Mouse (Mus musculus) heart, postnatal 0 days (tissue): Measurements from ENCODE around the gene Grk5. TPM values are rescaled to one million over a fixed set of nuclear protein-coding genes. Genes with fewer than 3 reads are reported as not detected.

Source experiments
- ATAC-seq: fragments of 200-750 bp; cut with Nextera tagmentation; 2 replicates; pipeline ENCODE4 v1.8.0; 2017; ENCODE audit warnings: low read depth, moderate number of reproducible peaks, moderate library complexity; ENCODE audit not compliant: insufficient read depth
- DNase-seq: peaks from one replicate; pipeline ENCODE4 v3.0.0-alpha.2; 2016; ENCODE audit warnings: low spot score
- H3K27ac ChIP-seq: fragments of 300-500 bp; sonication (generic); 2 replicates; pipeline ENCODE4 v1.5.1; 2014; ENCODE audit warnings: low read depth, mild to moderate bottlenecking
- H3K27me3 ChIP-seq: fragments of 300-500 bp; sonication (generic); 2 replicates; pipeline ENCODE4 v1.6.1; 2014; ENCODE audit warnings: low read length, mixed read lengths; ENCODE audit not compliant: control insufficient read depth, insufficient read depth
- H3K36me3 ChIP-seq: fragments of 300-500 bp; sonication (generic); replicated peaks from 2 replicates; pipeline ENCODE4 v1.6.1; 2014; ENCODE audit warnings: low read length, mixed read lengths; ENCODE audit not compliant: control insufficient read depth, insufficient read depth
- H3K4me1 ChIP-seq: fragments of 300-500 bp; sonication (generic); 2 replicates; pipeline ENCODE4 v1.6.1; 2014; ENCODE audit warnings: antibody characterized with exemption; ENCODE audit not compliant: control insufficient read depth, insufficient read depth
- H3K4me2 ChIP-seq: fragments of 300-500 bp; sonication (generic); 2 replicates; pipeline ENCODE4 v1.6.1; 2014; ENCODE audit warnings: low read depth, mild to moderate bottlenecking, low read length, moderate library complexity
- H3K4me3 ChIP-seq: fragments of 300-500 bp; sonication (generic); 2 replicates; pipeline ENCODE4 v1.5.1; 2014; ENCODE audit warnings: low read depth, low read length
- H3K9ac ChIP-seq: fragments of 300-500 bp; sonication (generic); replicated peaks from 2 replicates; pipeline ENCODE4 v1.6.1; 2014; ENCODE audit warnings: low read depth, low read length, mixed read lengths
- H3K9me3 ChIP-seq: fragments of 300-500 bp; sonication (generic); replicated peaks from 2 replicates; pipeline ENCODE4 v1.6.1; 2016; ENCODE audit warnings: low read length; ENCODE audit not compliant: control insufficient read depth
- CTCF ChIP-seq: IDR thresholded peaks from 2 replicates; pipeline ENCODE4 v1.5.1; 2016; ENCODE audit warnings: antibody characterized with exemption, control low read depth, low read depth
- EP300 ChIP-seq: IDR thresholded peaks from 2 replicates; pipeline ENCODE4 v1.6.1; 2016; ENCODE audit warnings: antibody characterized with exemption, low read depth
- WGBS: fragments of 180-500 bp; shearing (Covaris S2); extraction: QIAGEN DNeasy Blood & Tissue Kit; methylation state at CpG from one replicate; pipeline ENCODE4 v1.1.7; 2014; 5-methylcytosine and 5-hydroxymethylcytosine counted together
- polyA plus RNA-seq: library from polyadenylated mRNA; unstranded; fragments of >200 nt; fragmentation: Nextera tagmentation; extraction: Ambion mirVana; gene quantifications from 2 replicates; pipeline ENCODE4 v1.2.1, GENCODE M21; 2015
- total RNA-seq: library from RNA; depleted of rRNA; stranded (reverse); fragments of >200 nt; gene quantifications from 2 replicates; pipeline ENCODE4 v1.2.3, GENCODE M21; 2014; ENCODE audit warnings: low replicate concordance

The Grk5 gene
- total and polyA plus RNA-seq, 2 experiments from 2014 or later, result 2.9 to 14.6 TPM

- ATAC-seq, result no peak
Measured at GRCm38 (mm10) chr19:61052786-61053185, 163.2 kb downstream of the Grk5 start.

GRCm38 (mm10) chr19:61056783-61057410 is 167.3 kb downstream of the Grk5 start:
- Histone ChIP-seq H3K36me3 (0 out of 2 replicates have a peak, but pooled peaks cover 3% of the 10 kb centered on the region), H3K27me3 (no peaks in the 10 kb centered on the region), H3K4me1 (0 out of 2 replicates have a peak, but pooled peaks cover 1% of the 10 kb centered on the region), H3K4me3 (no peak overlapping the region), H3K9ac (no peak overlapping the region), H3K4me2 (no peak overlapping the region), H3K9me3 (0 out of 2 replicates have a peak, but pooled peaks cover 5% of the 10 kb centered on the region), H3K27ac (no peak overlapping the region)
- 55% methylated on average over 5 of the region's 5 CpGs for WGBS
- TF ChIP-seq CTCF, result no peak
- TF ChIP-seq EP300, result no peak
- ATAC-seq (no peak), DNase-seq (no peak)

More at GRCm38 (mm10) chr19:61052786-61053185, 163.2 kb downstream of the Grk5 start:
- H3K4me2 ChIP-seq, result no peak overlapping the region
- no peak for DNase-seq
- 0 out of 2 replicates have a peak, but pooled peaks cover 5% of the 10 kb centered on the region for H3K9me3 ChIP-seq
- no peak for TF ChIP-seq CTCF
- no peak for TF ChIP-seq EP300
- H3K9ac ChIP-seq, result no peak overlapping the region
- no peaks in the 10 kb centered on the region for H3K27me3 ChIP-seq
- no peak overlapping the region for H3K4me3 ChIP-seq
- peaks cover 20% of the 10 kb centered on the region for H3K4me1 ChIP-seq
- no peak overlapping the region for H3K27ac ChIP-seq
- H3K36me3 ChIP-seq, result 0 out of 2 replicates have a peak, but pooled peaks cover 3% of the 10 kb centered on the region

- H3K4me2 ChIP-seq, result no peak overlapping the region
- H3K27me3 ChIP-seq, result no peaks in the 10 kb centered on the region
- 0 out of 2 replicates have a peak, but pooled peaks cover 4% of the 10 kb centered on the region for H3K4me1 ChIP-seq
- TF ChIP-seq EP300 (no peak), CTCF (no peak)
- ATAC-seq (no peak), DNase-seq (peak; percentile 13)
- peak overlapping the region; percentile 40; the same call in 1 of the 2 replicates for H3K27ac ChIP-seq
- H3K9ac ChIP-seq, result no peak overlapping the region
- no peak overlapping the region for H3K4me3 ChIP-seq
- WGBS, result 45% methylated on average over 3 of the region's 3 CpGs
- 0 out of 2 replicates have a peak, but pooled peaks cover 3% of the 10 kb centered on the region for H3K36me3 ChIP-seq
- 0 out of 2 replicates have a peak, but pooled peaks cover 5% of the 10 kb centered on the region for H3K9me3 ChIP-seq
Measured at GRCm38 (mm10) chr19:61057581-61057980, 168.0 kb downstream of the Grk5 start.

- no peak overlapping the region for H3K9ac ChIP-seq
- H3K9me3 ChIP-seq, result no peaks in the 10 kb centered on the region
- no peak overlapping the region for H3K27ac ChIP-seq
- DNase-seq, result no peak
- WGBS, result 85% methylated on average over 3 of the region's 3 CpGs
- no peak overlapping the region for H3K4me2 ChIP-seq
- no peak overlapping the region for H3K4me3 ChIP-seq
- 0 out of 2 replicates have a peak, but pooled peaks cover 4% of the 10 kb centered on the region for H3K4me1 ChIP-seq
- no peak for TF ChIP-seq EP300
- TF ChIP-seq CTCF, result no peak
- H3K36me3 ChIP-seq, result peaks cover 11% of the 10 kb centered on the region
- no peaks in the 10 kb centered on the region for H3K27me3 ChIP-seq
- ATAC-seq, result no peak
Measured at GRCm38 (mm10) chr19:61064386-61064785, 174.8 kb downstream of the Grk5 start.

GRCm38 (mm10) chr19:61065011-61065410 is 175.5 kb downstream of the Grk5 start:
- Histone ChIP-seq H3K4me1 (0 out of 2 replicates have a peak, but pooled peaks cover 4% of the 10 kb centered on the region), H3K36me3 (peaks cover 12% of the 10 kb centered on the region), H3K4me3 (no peak overlapping the region), H3K9me3 (no peaks in the 10 kb centered on the region), H3K27me3 (no peaks in the 10 kb centered on the region), H3K4me2 (no peak overlapping the region), H3K27ac (no peak overlapping the region), H3K9ac (no peak overlapping the region)
- TF ChIP-seq CTCF (peak; percentile 51), EP300 (no peak)
- DNase-seq (no peak), ATAC-seq (no peak)
- WGBS, result 72% methylated on average over 1 of the region's 1 CpGs
